Mouse (Mus musculus): ENCODE measurements around the gene Exd2. TPM values are rescaled to one million over a fixed set of nuclear protein-coding genes. Genes with fewer than 3 reads are reported as not detected.

Gene Exd2
- polyA plus RNA-seq, 1 experiment from 2014 or later = 43.2 TPM

Other genes with a start within 250 kb of the Exd2 start
- gene Actn1, start 202.7 kb upstream of the Exd2 start, polyA plus RNA-seq (2014; fragmentation: Nextera tagmentation; extraction: Ambion mirVana) = 7.1 and 7.3 TPM in 2 replicates
- 17.7 and 18.9 TPM in 2 replicates for gene Dcaf5, start 26.5 kb upstream of the Exd2 start, polyA plus RNA-seq (2014; fragmentation: Nextera tagmentation; extraction: Ambion mirVana)
- 14.7 and 14.8 TPM in 2 replicates for gene Galnt16, start 55.2 kb downstream of the Exd2 start, polyA plus RNA-seq (2014; fragmentation: Nextera tagmentation; extraction: Ambion mirVana)
- 22.4 and 28.4 TPM in 2 replicates for gene Slc39a9, start 180.8 kb downstream of the Exd2 start, polyA plus RNA-seq (2014; fragmentation: Nextera tagmentation; extraction: Ambion mirVana)
- 254 and 324 TPM in 2 replicates for gene Erh, start 181.2 kb downstream of the Exd2 start, polyA plus RNA-seq (2014; fragmentation: Nextera tagmentation; extraction: Ambion mirVana)
- gene Plekhd1, start 229.5 kb downstream of the Exd2 start, polyA plus RNA-seq (2014; fragmentation: Nextera tagmentation; extraction: Ambion mirVana) = 0.15 and 0.38 TPM in 2 replicates